Mouse (Mus musculus) liver, adult (tissue): ENCODE results near the gene Por.

Experiments
- GATA4 ChIP-seq: IDR thresholded peaks from 2 replicates; pipeline ENCODE4 v1.6.1; 2014; ENCODE audit warnings: mild to moderate bottlenecking, low read length; ENCODE audit not compliant: insufficient replicate concordance

Por gene

DNA sequence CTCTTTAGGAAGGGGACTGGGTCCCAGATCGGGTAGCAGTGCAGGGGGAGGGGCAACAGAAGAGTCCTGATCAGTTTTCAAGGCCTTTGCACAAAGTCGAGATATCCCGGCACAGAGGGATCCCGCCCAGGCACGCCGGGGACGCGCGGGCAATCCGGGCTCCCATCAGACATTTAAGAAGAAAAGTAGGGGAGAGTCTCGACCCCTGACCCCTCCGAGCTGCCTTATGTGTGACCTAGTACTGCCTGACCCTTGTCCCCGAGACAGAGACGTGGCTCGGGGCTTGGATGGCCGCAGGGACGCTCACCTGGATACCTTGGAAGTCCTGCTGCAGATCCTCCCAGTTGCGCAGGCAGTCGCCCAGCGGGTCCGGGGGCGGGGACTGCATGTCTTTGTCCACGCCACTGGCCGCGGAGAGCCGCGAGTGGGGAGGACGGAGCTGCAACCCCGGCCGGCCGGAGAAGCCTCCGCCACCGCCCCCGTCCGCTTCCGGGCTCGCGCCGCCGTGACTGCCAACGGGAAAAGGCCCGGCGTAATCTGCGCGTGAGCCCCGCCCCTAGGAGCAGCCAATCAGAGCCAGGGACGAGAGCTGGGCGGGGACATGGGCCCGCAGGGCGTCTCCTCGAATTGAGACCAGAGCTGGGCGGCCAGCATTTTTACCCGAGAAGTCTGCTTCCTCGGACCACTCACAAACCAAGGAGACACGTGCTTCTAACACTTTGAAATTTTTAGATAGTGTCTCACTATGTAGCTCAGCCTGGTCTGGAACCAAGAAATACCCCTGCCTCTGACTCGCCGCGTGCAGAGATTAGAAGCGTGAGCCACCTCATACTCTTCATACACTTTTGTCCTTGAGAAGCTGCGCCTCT is 74.1 kb downstream of the Por start, which contains the start of gene Tmem120a:
TSS of gene Tmem120a (minus strand) at position 708 of the 869 bp plus-strand sequence.
- peak; percentile 67; the same call in 1 of the 2 replicates for TF ChIP-seq GATA4

DNA sequence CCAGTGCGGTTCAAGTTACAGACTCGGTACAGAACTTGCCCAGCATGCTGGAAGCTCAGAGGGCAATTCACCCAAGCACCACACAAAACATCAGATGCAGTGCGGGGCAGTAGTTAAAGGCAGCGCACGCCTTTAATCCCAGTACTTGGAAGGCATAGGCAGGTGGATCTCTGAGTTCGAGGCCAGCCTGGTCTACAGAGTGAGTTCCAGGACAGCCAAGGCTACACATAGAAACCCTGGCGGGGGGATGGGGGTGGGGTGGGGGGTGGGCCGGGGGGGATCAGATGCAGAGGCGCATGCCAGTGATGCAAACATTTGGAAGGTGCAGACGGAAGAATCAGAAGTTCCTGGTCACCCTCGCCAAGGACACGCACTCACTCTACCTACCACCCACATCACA is 74.9 kb downstream of the Por start:
- TF ChIP-seq GATA4: no peak

DNA sequence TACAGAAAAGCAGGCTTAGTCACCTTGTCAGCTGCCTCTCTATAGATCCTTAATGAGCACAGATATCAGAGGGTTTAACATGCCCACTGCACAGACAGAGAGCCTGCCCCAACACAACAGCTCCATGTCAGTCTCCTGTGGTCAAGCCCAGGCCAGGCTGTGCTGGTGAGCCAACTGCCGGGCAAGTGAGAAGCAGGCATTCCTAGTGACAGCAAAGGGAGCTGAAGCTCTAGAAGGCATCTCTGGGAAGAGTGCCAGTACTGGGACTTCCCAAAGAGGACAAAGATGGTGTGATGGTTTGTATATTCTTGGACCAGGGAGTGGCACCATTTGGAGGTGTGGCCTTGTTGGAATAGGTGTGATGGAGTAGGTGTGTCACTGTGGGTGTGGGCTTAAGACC is 81.2 kb downstream of the Por start:
- TF ChIP-seq GATA4: no peak

DNA sequence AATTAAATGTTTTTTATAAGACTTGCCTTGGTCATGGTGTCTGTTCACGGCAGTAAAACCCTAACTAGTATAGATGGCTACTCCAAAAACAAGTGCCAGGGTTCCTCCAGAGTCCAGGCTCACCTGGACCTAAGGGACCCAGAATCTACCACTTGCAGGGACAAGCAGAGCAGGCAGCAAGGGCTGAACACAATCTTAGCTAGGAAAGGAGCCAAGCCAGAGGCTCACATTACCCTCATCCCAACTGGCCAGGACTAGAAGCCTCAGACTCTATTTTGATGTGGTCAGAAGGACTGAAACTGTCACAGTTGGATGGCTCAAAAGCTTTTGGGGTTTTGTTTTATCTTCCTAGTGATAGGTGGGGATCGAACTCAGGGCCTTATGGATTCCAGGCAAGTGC is 81.8 kb downstream of the Por start:
- no peak for TF ChIP-seq GATA4

DNA sequence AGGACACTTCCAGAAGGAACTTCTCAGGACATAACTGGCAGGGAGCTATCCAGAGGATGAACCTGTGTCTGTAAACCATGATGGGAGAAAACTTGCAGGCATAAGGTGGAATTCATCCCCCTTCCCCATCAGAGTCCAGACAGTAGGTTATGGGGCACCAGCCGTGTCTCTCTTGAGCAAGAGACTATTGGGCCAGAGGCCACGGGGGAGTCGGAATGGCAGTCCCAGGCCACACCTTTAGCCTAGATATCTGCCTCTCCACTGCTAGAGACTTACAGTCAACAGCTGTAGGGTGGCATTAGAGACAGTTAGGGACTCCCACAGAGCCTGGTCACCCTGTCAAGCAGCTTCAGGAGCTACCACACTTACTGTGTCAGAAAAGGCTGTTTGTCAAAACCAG is 92.0 kb downstream of the Por start:
- no peak for TF ChIP-seq GATA4

DNA sequence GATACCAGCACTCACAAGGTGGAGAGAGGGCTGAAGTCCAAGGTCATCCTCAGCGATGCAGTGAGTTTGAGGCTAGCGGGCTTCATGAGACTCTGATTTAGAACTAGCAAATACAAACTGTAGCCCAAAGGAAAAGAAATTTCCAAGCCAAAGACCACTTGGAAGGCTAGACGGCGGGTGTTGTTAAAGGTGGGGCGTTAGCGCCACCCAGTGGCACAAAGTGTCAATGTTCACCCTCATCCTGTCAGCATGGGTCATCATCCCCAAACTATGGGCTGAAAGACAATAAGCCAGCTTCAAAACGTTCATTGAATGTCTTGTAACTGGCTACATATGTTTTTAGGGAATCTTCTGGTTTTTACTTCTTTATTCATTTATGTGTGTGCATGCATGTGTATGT is 93.7 kb downstream of the Por start:
- no peak for TF ChIP-seq GATA4

DNA sequence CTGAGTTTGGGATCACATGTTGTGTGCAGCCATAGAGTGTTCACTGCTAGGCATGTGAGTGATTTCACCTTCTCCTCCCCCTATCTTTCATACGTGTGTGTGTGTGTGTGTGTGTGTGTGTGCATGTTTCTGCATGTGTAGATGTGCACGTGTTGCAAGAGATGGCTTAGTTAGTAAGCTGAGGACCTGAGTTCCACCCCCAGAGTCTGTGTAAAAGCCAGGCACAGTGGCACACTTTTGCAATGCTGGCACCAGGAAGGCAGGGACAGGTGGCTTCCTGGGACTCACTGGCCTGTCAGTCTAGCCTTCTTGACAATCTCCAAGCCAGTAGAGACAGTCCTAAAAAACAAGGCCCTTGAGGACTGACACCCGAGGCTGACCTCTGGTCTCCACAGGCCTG is 95.1 kb downstream of the Por start:
- TF ChIP-seq GATA4: no peak

DNA sequence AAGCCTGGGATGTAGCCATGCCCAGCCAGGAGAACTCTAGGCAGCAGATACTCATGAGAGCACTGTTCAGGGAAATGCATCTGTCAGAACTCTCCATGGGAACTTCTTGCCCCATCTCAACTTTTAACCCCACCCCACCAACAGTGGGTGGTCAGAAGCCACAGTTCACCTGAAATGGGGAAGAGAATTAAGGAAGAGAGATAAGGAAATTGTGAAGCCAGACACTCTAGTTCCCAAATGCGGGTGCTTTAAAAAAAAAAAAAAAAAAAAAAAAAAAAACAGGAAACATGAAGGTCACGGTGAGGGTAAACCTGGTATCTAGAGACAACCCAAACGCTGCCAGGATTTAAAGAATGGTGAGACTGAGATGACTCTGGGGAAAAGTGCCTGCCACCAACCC is 102.7 kb downstream of the Por start:
- TF ChIP-seq GATA4: no peak

DNA sequence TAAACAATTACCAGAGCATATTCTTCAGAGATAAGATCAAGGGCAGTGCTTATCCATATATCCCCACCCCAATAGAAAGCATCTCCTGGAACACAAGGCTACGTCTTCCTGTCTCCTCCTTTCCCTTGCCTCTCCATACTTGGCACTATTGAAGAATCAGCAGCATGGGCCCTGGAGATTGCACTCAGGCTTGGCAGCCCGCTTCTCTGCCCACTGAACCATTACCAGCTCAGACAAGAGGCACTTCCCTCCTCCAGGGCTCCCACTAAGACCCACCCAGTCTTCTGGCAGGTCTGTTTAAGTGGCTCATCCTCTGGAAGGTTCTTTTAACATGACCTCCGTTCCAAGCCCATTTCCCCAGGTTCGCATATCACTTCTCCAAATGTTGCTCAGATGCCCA is 106.7 kb downstream of the Por start:
- TF ChIP-seq GATA4: no peak

DNA sequence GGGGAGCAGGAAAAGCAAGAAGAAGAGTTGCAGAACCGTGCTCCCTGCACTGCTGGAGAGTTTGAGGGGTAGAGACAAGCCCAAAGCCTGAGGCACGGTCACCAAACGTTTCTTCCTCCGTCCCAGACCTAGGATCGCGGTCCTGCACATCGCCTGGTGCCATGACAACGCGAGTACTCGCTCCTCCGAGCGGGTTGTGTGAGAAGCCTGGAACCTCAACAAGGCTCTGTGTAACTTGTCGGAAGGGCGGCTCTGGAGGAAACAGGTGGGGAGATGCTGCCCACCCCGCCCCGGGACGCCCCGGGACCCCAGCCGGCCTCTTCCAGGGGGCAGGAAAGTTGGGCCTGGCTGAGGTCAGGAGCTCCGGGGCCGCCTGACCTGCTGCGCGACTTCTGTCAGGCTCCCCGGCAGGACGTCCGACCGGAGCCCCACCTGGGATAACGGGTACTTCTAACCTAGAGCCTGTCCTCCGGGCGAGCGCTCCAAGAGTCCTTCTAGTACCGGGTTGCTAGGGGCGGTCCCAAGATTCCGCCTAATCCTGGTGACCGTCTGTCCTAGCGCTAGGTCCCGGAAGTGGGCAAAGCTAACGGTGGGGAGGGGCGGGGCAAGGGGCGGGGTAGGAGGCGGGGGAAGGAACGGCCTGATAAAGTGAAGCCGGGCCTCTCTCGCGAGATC is 108.1 kb downstream of the Por start, which contains the start of gene Styxl1:
TSS of gene Styxl1 (minus strand) at position 590 of the 675 bp plus-strand sequence.
- no peak for TF ChIP-seq GATA4

DNA sequence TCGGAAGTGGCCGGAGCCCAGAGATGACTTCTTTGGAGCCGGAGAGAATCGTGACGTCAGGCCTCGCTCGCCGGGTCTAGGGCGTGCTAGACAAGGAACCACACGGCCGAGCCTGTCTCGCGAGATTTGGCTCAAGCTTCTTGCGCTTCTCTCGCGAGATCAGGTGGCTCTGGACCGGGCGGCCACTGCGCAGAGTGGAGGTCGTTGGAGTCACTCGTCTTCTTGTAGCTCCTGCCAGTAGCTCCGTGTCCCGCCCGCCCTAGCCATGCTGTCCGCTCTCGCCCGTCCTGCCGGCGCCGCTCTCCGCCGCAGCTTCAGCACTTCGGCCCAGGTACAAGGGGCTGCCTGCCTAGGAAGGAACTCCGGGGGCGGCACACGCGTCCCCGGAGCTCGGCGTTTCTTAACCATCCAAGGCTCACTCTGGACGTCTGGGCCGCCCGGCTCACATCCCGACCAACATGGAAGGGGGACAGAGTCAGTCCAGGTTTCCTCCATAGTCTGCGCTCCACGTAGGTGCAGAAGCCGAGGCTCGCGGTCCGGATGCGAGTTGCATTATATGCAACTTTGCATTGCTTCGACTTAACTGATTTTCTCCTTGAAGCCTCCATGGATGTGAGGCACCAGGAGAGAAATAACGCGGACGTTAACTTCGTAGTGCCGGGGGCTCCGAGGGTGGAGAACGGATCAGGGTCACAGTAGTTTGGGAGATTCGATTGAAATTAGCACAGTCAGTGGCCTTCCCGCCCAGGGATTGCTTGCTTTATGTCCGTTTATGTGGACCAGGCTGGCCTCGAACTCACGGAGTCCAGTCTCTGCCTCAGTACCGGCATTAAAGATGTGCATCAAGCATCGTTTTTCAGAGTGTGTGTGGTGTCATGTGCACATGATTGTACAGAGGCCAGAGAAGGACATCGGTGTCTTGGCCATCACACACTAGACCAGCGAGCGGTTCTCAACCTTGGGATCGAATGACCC is 108.9 kb downstream of the Por start, which contains the start of gene Mdh2:
TSS of gene Mdh2 (plus strand) at position 10 of the 975 bp plus-strand sequence.
- peak; percentile 33; the same call in 1 of the 2 replicates for TF ChIP-seq GATA4

DNA sequence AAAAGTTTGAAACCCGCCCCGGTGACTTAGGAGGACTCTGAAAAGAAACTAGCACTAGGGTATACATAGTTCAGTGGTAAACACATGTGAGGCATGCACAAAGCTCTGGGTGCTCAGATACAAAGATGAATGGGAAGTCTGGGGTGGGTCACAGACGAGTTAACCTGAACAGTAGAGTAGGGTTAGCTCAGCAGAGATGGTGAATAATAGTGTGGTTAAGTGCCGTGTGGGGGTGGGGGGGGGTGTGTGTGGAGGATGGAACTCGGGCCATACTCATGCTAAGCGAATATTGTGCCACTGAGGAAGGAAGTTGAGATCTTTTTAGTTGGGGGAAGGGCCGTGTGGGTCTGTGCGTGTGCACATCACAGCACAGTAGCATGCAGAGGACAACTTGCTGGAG is 110.5 kb downstream of the Por start:
- no peak for TF ChIP-seq GATA4

DNA sequence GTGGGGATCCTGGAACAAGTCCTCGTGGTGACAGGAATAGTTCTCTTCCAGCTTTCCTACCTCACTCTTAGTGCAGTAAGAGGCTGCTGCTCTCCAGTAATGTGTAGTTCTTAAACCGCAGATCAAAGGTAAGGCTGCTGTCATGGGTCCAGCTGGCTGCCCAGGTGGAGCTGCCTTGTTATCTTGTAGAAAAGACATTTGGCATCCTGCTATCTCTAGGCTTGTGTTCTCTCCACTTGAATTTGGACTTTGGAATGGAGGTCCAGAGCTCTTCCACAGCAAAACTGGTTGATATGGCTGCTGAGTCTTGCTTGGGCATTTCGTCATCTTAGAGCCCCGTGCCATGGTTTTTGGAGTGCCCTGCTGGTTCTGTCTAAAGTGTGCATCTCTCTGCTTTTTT is 113.1 kb downstream of the Por start:
- peak; percentile 88 for TF ChIP-seq GATA4
